Mouse (Mus musculus) thymus, adult 2 months (tissue): ENCODE data around the gene Adgrl3. TPM values are rescaled to one million over a fixed set of nuclear protein-coding genes. Genes with fewer than 3 reads are reported as not detected.

Source experiments
- DNase-seq: peaks from one replicate; pipeline ENCODE4 v3.0.0; 2021
- H3K27ac ChIP-seq: fragments of 200-500 bp; 2 replicates; pipeline ENCODE4 v1.5.1; 2012; ENCODE audit warnings: low read length, control low read depth; ENCODE audit not compliant: control insufficient read depth, insufficient read depth
- H3K27me3 ChIP-seq: fragments of 200-500 bp; 2 replicates; pipeline ENCODE4 v1.6.1; 2012; ENCODE audit warnings: mild to moderate bottlenecking, low read length, moderate library complexity, mixed read lengths; ENCODE audit not compliant: control insufficient read depth, insufficient read depth
- H3K36me3 ChIP-seq: fragments of 200-500 bp; 2 replicates; pipeline ENCODE4 v1.6.1; 2012; ENCODE audit warnings: mild to moderate bottlenecking, low read length, moderate library complexity; ENCODE audit not compliant: control insufficient read depth, insufficient read depth
- H3K4me1 ChIP-seq: fragments of 200-500 bp; replicated peaks from 2 replicates; pipeline ENCODE4 v1.6.1; 2012; ENCODE audit warnings: low read length; ENCODE audit not compliant: control insufficient read depth, insufficient read depth
- H3K4me3 ChIP-seq: fragments of 200-500 bp; 2 replicates; pipeline ENCODE4 v1.5.1; 2012; ENCODE audit warnings: mild to moderate bottlenecking, low read length, control low read depth, moderate library complexity; ENCODE audit not compliant: control insufficient read depth, insufficient read depth
- CTCF ChIP-seq: fragments of 200-500 bp; IDR thresholded peaks from 2 replicates; pipeline ENCODE4 v1.5.1; 2012; ENCODE audit warnings: mild to moderate bottlenecking, control low read depth, low read length, moderate library complexity, borderline replicate concordance; ENCODE audit not compliant: control insufficient read depth, poor library complexity, insufficient read depth; ENCODE audit errors: extremely low read depth
- POLR2A ChIP-seq: fragments of 200-500 bp; IDR thresholded peaks from 2 replicates; pipeline ENCODE4 v1.6.1; 2012; ENCODE audit warnings: mild to moderate bottlenecking, low read length, control low read depth, moderate library complexity; ENCODE audit not compliant: control insufficient read depth, poor library complexity, insufficient read depth; ENCODE audit errors: extremely low read depth
- WGBS: fragments of 180-500 bp; shearing (Covaris S2); methylation state at CpG from one replicate; pipeline ENCODE4 v1.1.7; 2018; 5-methylcytosine and 5-hydroxymethylcytosine counted together
- polyA plus RNA-seq: library from polyadenylated mRNA; depleted of rRNA; stranded (reverse); fragments of >200 nt; gene quantifications from 2 replicates; pipeline ENCODE4 v1.2.3, GENCODE M21; 2012

Adgrl3 gene
- polyA plus RNA-seq, 1 experiment = 0.62 TPM

- H3K4me1 ChIP-seq = no peaks in the 10 kb centered on the region
- no peak for DNase-seq
- no peaks in the 10 kb centered on the region for H3K27me3 ChIP-seq
- H3K4me3 ChIP-seq = no peak overlapping the region
- WGBS = 90% methylated on average over 4 of the region's 4 CpGs
- no peaks in the 10 kb centered on the region for H3K36me3 ChIP-seq
- no peak for TF ChIP-seq POLR2A
- no peak for TF ChIP-seq CTCF
- H3K27ac ChIP-seq = no peak overlapping the region
Observed at GRCm38 (mm10) chr5:81686845-81687244, 666.9 kb downstream of the Adgrl3 start.

- WGBS = 88% methylated on average over 3 of the region's 3 CpGs
- Histone ChIP-seq H3K4me3 (no peak overlapping the region), H3K27me3 (no peaks in the 10 kb centered on the region), H3K27ac (no peak overlapping the region), H3K36me3 (no peaks in the 10 kb centered on the region), H3K4me1 (no peaks in the 10 kb centered on the region)
- TF ChIP-seq POLR2A (no peak), CTCF (no peak)
- DNase-seq = no peak
Observed at GRCm38 (mm10) chr5:81729620-81730019, 709.7 kb downstream of the Adgrl3 start.

- TF ChIP-seq CTCF = no peak
- no peak for TF ChIP-seq POLR2A
- 90% methylated on average over 3 of the region's 3 CpGs for WGBS
- Histone ChIP-seq H3K36me3 (no peaks in the 10 kb centered on the region), H3K27me3 (no peaks in the 10 kb centered on the region), H3K4me1 (no peaks in the 10 kb centered on the region), H3K4me3 (no peak overlapping the region), H3K27ac (no peak overlapping the region)
- no peak for DNase-seq
Observed at GRCm38 (mm10) chr5:81736008-81736407, 716.1 kb downstream of the Adgrl3 start.

- WGBS = 77% methylated on average over 3 of the region's 3 CpGs
- Histone ChIP-seq H3K4me3 (no peak overlapping the region), H3K27ac (no peak overlapping the region), H3K27me3 (no peaks in the 10 kb centered on the region), H3K36me3 (no peaks in the 10 kb centered on the region), H3K4me1 (no peaks in the 10 kb centered on the region)
- TF ChIP-seq POLR2A (no peak), CTCF (no peak)
- DNase-seq = no peak
Observed at GRCm38 (mm10) chr5:81738286-81739032, 718.5 kb downstream of the Adgrl3 start.

GRCm38 (mm10) chr5:81752426-81752825 is 732.5 kb downstream of the Adgrl3 start:
- no peak overlapping the region for H3K4me3 ChIP-seq
- no peak overlapping the region for H3K27ac ChIP-seq
- WGBS = 95% methylated on average over 3 of the region's 3 CpGs
- no peak for TF ChIP-seq POLR2A
- no peak for TF ChIP-seq CTCF
- H3K36me3 ChIP-seq = no peaks in the 10 kb centered on the region
- H3K27me3 ChIP-seq = no peaks in the 10 kb centered on the region
- DNase-seq = no peak
- H3K4me1 ChIP-seq = no peaks in the 10 kb centered on the region

GRCm38 (mm10) chr5:81755711-81756110 is 735.8 kb downstream of the Adgrl3 start:
- TF ChIP-seq CTCF (no peak), POLR2A (no peak)
- no peaks in the 10 kb centered on the region for H3K36me3 ChIP-seq
- 86% methylated on average over 2 of the region's 2 CpGs for WGBS
- no peak for DNase-seq
- no peak overlapping the region for H3K27ac ChIP-seq
- no peaks in the 10 kb centered on the region for H3K4me1 ChIP-seq
- no peak overlapping the region for H3K4me3 ChIP-seq
- no peaks in the 10 kb centered on the region for H3K27me3 ChIP-seq
